Mouse (Mus musculus) central nervous system, embryonic 14 days (tissue): ENCODE results near the gene Cldn34d. TPM values are rescaled to one million over a fixed set of nuclear protein-coding genes. Genes with fewer than 3 reads are reported as not detected.

Experiments used
- polyA plus RNA-seq: library from polyadenylated mRNA; depleted of rRNA; stranded (reverse); fragments of >200 nt; gene quantifications from 2 replicates; pipeline ENCODE4 v1.2.3, GENCODE M21; 2012; rRNA removed

Cldn34d gene
- not detected in 2 replicates for polyA plus RNA-seq

DNA sequence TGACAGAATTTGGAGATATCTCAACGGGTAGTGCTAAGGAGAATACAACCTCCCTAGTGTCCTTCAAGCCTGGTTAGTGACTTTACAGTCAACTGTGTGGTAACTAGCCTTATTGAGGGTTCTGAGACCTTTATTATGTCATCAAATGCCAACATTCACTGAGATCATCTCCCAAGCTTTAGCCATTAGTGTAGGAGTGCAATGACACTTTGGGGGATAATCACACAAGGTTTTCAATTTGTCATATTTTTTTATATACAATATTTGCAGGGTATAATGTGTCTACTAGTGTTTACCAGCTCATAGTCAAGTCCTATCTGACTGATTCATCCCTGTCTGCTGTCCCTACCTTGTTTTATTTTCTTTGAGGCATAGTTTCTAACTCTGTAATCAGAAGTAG is at the start of gene Cldn34d:
Cldn34d (minus strand) TSS at position 101 of the 400 bp plus-strand sequence.

Other genes starting within 250 kb of the Cldn34d start
- not detected in 2 replicates for gene Cldn34b4, start 209.6 kb downstream of the Cldn34d start, polyA plus RNA-seq